Mouse (Mus musculus) heart, postnatal 25 days (tissue): ENCODE measurements around the gene Tmem94. TPM values are rescaled to one million over a fixed set of nuclear protein-coding genes. Genes with fewer than 3 reads are reported as not detected.

Experiments used
- DNase-seq: peaks from one replicate; pipeline ENCODE4 v3.0.0; 2022; ENCODE audit warnings: low spot score
- intact Hi-C: fragments of 180-260 bp; cut with DNase I; formaldehyde crosslinking; loops from one replicate; pipeline ENCODE4 v1.15.1; 2025
- total RNA-seq, 2 experiments: library from RNA; stranded (reverse); gene quantifications; 2 replicates each; pipeline ENCODE4 v1.2.3; 2021

Gene Tmem94
- total RNA-seq, 2 experiments from 2014 or later, result 102 to 110 TPM

GRCm38 (mm10) chr11:115764698-115765097, 535 bp upstream of the Tmem94 start:
- DNase-seq, result no peak
- intact Hi-C loops, result loop anchor here (5.0 kb wide), 2 partner anchors 42 to 48 kb away; partner anchors contain the start of genes Caskin2 and Tsen54

- DNase-seq, result peak; percentile 29
These were observed 441 bp downstream of the Tmem94 start for GRCm38 (mm10) chr11:115765607-115766141.

GRCm38 (mm10) chr11:115766356-115766943, 1.2 kb downstream of the Tmem94 start:
- no peak for DNase-seq
- intact Hi-C loops, result loop anchor here (5.0 kb wide), 2 partner anchors 44 to 46 kb away; partner anchors contain the start of genes Caskin2 and Tsen54

More at GRCm38 (mm10) chr11:115765607-115766141, 441 bp downstream of the Tmem94 start:
- intact Hi-C loops, result loop anchor here (5.0 kb wide), 2 partner anchors 43 to 47 kb away; partner anchors contain the start of genes Caskin2 and Tsen54

GRCm38 (mm10) chr11:115766981-115767380, 1.7 kb downstream of the Tmem94 start:
- intact Hi-C loops, result loop anchor here (5.0 kb wide), 2 partner anchors 45 kb away; partner anchors contain the start of genes Caskin2 and Tsen54
- no peak for DNase-seq

- intact Hi-C loops, result loop anchor here (5.0 kb wide), 2 partner anchors 43 to 47 kb away; partner anchors contain the start of genes Caskin2 and Tsen54
- no peak for DNase-seq
These were observed 3.7 kb downstream of the Tmem94 start for GRCm38 (mm10) chr11:115768896-115769295.

- no peak for DNase-seq
- intact Hi-C loops, result no loop called here
These were observed 9.4 kb downstream of the Tmem94 start for GRCm38 (mm10) chr11:115774653-115775052.

- DNase-seq, result peak; percentile 47
- intact Hi-C loops, result no loop called here
These were observed 10.8 kb downstream of the Tmem94 start for GRCm38 (mm10) chr11:115775821-115776665.

GRCm38 (mm10) chr11:115776954-115777353, 11.7 kb downstream of the Tmem94 start:
- intact Hi-C loops, result no loop called here
- DNase-seq, result no peak

GRCm38 (mm10) chr11:115777487-115778335, 12.5 kb downstream of the Tmem94 start:
- intact Hi-C loops, result no loop called here
- DNase-seq, result no peak

GRCm38 (mm10) chr11:115779038-115779571, 13.9 kb downstream of the Tmem94 start:
- peak; percentile 95 for DNase-seq
- intact Hi-C loops, result loop anchor here (1.0 kb wide), 1 partner anchor 30 kb away; no protein-coding TSS in a partner anchor

- DNase-seq, result no peak
- intact Hi-C loops, result no loop called here
These were observed 15.2 kb downstream of the Tmem94 start for GRCm38 (mm10) chr11:115780141-115781070.

- no peak for DNase-seq
- intact Hi-C loops, result no loop called here
These were observed 21.2 kb downstream of the Tmem94 start for GRCm38 (mm10) chr11:115786473-115786872.

GRCm38 (mm10) chr11:115789787-115790186, 24.6 kb downstream of the Tmem94 start:
- intact Hi-C loops, result no loop called here
- DNase-seq, result no peak

GRCm38 (mm10) chr11:115791919-115792318, 26.7 kb downstream of the Tmem94 start:
- DNase-seq, result no peak
- intact Hi-C loops, result no loop called here

GRCm38 (mm10) chr11:115792353-115792752, 27.1 kb downstream of the Tmem94 start:
- intact Hi-C loops, result no loop called here
- DNase-seq, result no peak

GRCm38 (mm10) chr11:115796898-115797297, 31.7 kb downstream of the Tmem94 start:
- DNase-seq, result no peak
- intact Hi-C loops, result no loop called here

- DNase-seq, result no peak
- intact Hi-C loops, result no loop called here
These were observed 32.4 kb downstream of the Tmem94 start for GRCm38 (mm10) chr11:115797665-115798064.

GRCm38 (mm10) chr11:115800981-115801380, 35.7 kb downstream of the Tmem94 start:
- intact Hi-C loops, result no loop called here
- no peak for DNase-seq
